Mouse (Mus musculus): ENCODE measurements around the gene Exoc8. TPM values are rescaled to one million over a fixed set of nuclear protein-coding genes. Genes with fewer than 3 reads are reported as not detected.

Exoc8 gene
- total and polyA plus RNA-seq, 3 experiments = 9.5 to 16.9 TPM; not detected in 1

DNA sequence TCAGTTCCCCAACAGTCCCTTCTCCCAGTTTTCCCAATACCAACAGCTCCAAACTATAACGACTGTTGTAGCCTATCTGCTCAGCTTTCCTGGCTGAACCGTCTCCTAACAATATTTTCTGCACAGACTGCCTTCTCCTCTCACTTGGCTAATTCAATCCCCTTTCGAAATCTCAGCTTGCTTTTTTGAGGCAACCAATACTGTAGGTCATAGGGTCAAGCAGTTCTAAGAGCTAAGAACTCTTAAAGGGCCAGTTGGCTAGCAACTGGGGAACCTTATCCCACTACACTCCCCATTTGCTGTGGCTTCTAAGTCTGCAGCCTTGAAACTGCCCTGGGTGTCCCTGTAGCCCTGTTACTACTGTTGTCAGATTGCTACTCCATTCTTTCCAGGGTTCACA, 52.4 kb downstream of the Exoc8 start:
- Histone ChIP-seq H3K27ac (ENCODE audit: control insufficient read depth, low read depth, low read length) (no peak overlapping the region), H3K9ac (ENCODE audit: control insufficient read depth, low read depth, low read length, poor library complexity, severe bottlenecking) (no peak overlapping the region), H3K9me3 (replicated peaks; ENCODE audit: insufficient read depth, low read length) (no peaks in the 10 kb centered on the region), H3K27me3 (ENCODE audit: control insufficient read depth in 1 of 2, insufficient read depth in 2 of 2, low read length in 2 of 2) (no peaks in the 10 kb centered on the region), H3K4me1 (ENCODE audit: control insufficient read depth in 1 of 2, insufficient read depth in 2 of 2, low read length in 2 of 2) (no peaks in the 10 kb centered on the region), H3K4me3 (ENCODE audit: control insufficient read depth in 1 of 2, insufficient read depth in 1 of 2, low read depth in 2 of 2, low read length in 2 of 2) (no peak overlapping the region), H3K36me3 (ENCODE audit: control insufficient read depth in 1 of 2, insufficient read depth in 2 of 2, low read length in 2 of 2) (peaks cover 0 to 8% of the 10 kb centered on the region in 2 experiments; a peak in 1 of 4 replicates), H3K79me2 (ENCODE audit: control insufficient read depth, insufficient read depth, low read length, poor library complexity) (peaks cover 4% of the 10 kb centered on the region; the same call in 1 of the 2 replicates)
- TF ChIP-seq TCF12 (IDR thresholded peaks at IDR 0.05; ENCODE audit: low read depth, low read length) = no peak
- TF ChIP-seq SMC3 (IDR thresholded peaks at IDR 0.05; ENCODE audit: low read depth, low read length) = no peak
- TF ChIP-seq NRF1 (IDR thresholded peaks at IDR 0.05; ENCODE audit: insufficient read depth, low read depth, low read length, poor library complexity, severe bottlenecking) = no peak
- TF ChIP-seq MYC (IDR thresholded peaks at IDR 0.05; ENCODE audit: low read depth, low read length) = no peak
- no peak for TF ChIP-seq MYB (IDR thresholded peaks at IDR 0.05; ENCODE audit: low read depth, low read length)
- no peak for TF ChIP-seq POLR2A (IDR thresholded peaks at IDR 0.05; ENCODE audit: control insufficient read depth in 1 of 2, insufficient read depth in 1 of 2, low read depth in 1 of 2, low read length in 2 of 2, poor library complexity in 1 of 2)
- no peak for TF ChIP-seq RAD21 (IDR thresholded peaks at IDR 0.05; ENCODE audit: low read depth, low read length)
- no peak for TF ChIP-seq MAZ (IDR thresholded peaks at IDR 0.05; ENCODE audit: low read depth, low read length)
- TF ChIP-seq USF2 (IDR thresholded peaks at IDR 0.05; ENCODE audit: borderline replicate concordance in 1 of 2, insufficient read depth in 1 of 2, low read depth in 1 of 2, low read length in 2 of 2) = no peak
- TF ChIP-seq EP300 (IDR thresholded peaks at IDR 0.05; ENCODE audit: low read depth in 1 of 2, low read length in 2 of 2) = no peak
- no peak for TF ChIP-seq SIN3A (IDR thresholded peaks at IDR 0.05; ENCODE audit: low read length)
- DNase-seq (ENCODE audit: low read depth, low spot score) = no peak

Other genes with a start within 250 kb of the Exoc8 start
- gene 2310022B05Rik, start 234.3 kb downstream of the Exoc8 start, total RNA-seq (2012; rRNA removed) = 5.7 and 6.2 TPM in 2 replicates
- gene 2310022B05Rik, start 234.3 kb downstream of the Exoc8 start, polyA plus RNA-seq (2012; ENCODE audit: insufficient read depth in 1 of 2, insufficient read length in 2 of 2, low read depth in 1 of 2, low replicate concordance in 2 of 2, missing spikeins in 1 of 2) = 10 to 100 TPM in 1 of 2 experiments, not detected in 1; 27.0 TPM
- gene Ttc13, start 175.7 kb downstream of the Exoc8 start, total RNA-seq (2012; rRNA removed) = 30.7 and 39.1 TPM in 2 replicates
- gene Ttc13, start 175.7 kb downstream of the Exoc8 start, polyA plus RNA-seq (2012; ENCODE audit: insufficient read depth in 1 of 2, insufficient read length in 2 of 2, low read depth in 1 of 2, low replicate concordance in 2 of 2, missing spikeins in 1 of 2) = 10 to 100 TPM in 1 of 2 experiments, not detected in 1; 34.0 TPM
- gene Arv1, start 175.6 kb downstream of the Exoc8 start, total RNA-seq (2012; rRNA removed) = 11.3 and 11.9 TPM in 2 replicates
- 10 to 100 TPM in 1 of 2 experiments, not detected in 1; 24.1 TPM for gene Arv1, start 175.6 kb downstream of the Exoc8 start, polyA plus RNA-seq (2012; ENCODE audit: insufficient read depth in 1 of 2, insufficient read length in 2 of 2, low read depth in 1 of 2, low replicate concordance in 2 of 2, missing spikeins in 1 of 2)
- 0.31 and 0.33 TPM in 2 replicates for gene Fam89a, start 145.9 kb downstream of the Exoc8 start, total RNA-seq (2012; rRNA removed)
- gene Fam89a, start 145.9 kb downstream of the Exoc8 start, polyA plus RNA-seq (2012; ENCODE audit: insufficient read depth in 1 of 2, insufficient read length in 2 of 2, low read depth in 1 of 2, low replicate concordance in 2 of 2, missing spikeins in 1 of 2) = 1 to 10 TPM in 1 of 2 experiments, not detected in 1; 1.8 TPM
- gene Trim67, start 104.6 kb downstream of the Exoc8 start, total RNA-seq (2012; rRNA removed) = not detected in 2 replicates
- gene Trim67, start 104.6 kb downstream of the Exoc8 start, polyA plus RNA-seq (2012; ENCODE audit: insufficient read depth in 1 of 2, insufficient read length in 2 of 2, low read depth in 1 of 2, low replicate concordance in 2 of 2, missing spikeins in 1 of 2) = under 1 TPM in 1 of 2 experiments, not detected in 1; 0.06 TPM
- 74.3 and 86.8 TPM in 2 replicates for gene Gnpat, start 34.7 kb downstream of the Exoc8 start, total RNA-seq (2012; rRNA removed)
- 100 to 1,000 TPM; 117 to 637 TPM for gene Gnpat, start 34.7 kb downstream of the Exoc8 start, polyA plus RNA-seq (2012; ENCODE audit: insufficient read depth in 1 of 2, insufficient read length in 2 of 2, low read depth in 1 of 2, low replicate concordance in 2 of 2, missing spikeins in 1 of 2)
- gene 2810004N23Rik, start 34.6 kb downstream of the Exoc8 start, total RNA-seq (2012; rRNA removed) = 57.5 and 64.0 TPM in 2 replicates
- gene 2810004N23Rik, start 34.6 kb downstream of the Exoc8 start, polyA plus RNA-seq (2012; ENCODE audit: insufficient read depth in 1 of 2, insufficient read length in 2 of 2, low read depth in 1 of 2, low replicate concordance in 2 of 2, missing spikeins in 1 of 2) = 10 to 100 TPM; 54.8 to 68.9 TPM
- 23.2 and 27.2 TPM in 2 replicates for gene Sprtn, start 181 bp upstream of the Exoc8 start, total RNA-seq (2012; rRNA removed)
- gene Sprtn, start 181 bp upstream of the Exoc8 start, polyA plus RNA-seq (2012; ENCODE audit: insufficient read depth in 1 of 2, insufficient read length in 2 of 2, low read depth in 1 of 2, low replicate concordance in 2 of 2, missing spikeins in 1 of 2) = 10 to 100 TPM in 1 of 2 experiments, not detected in 1; 31.8 TPM
- gene Egln1, start 51.6 kb upstream of the Exoc8 start, total RNA-seq (2012; rRNA removed) = 42.9 and 47.1 TPM in 2 replicates
- 10 to 100 TPM in 1 of 2 experiments, not detected in 1; 55.0 TPM for gene Egln1, start 51.6 kb upstream of the Exoc8 start, polyA plus RNA-seq (2012; ENCODE audit: insufficient read depth in 1 of 2, insufficient read length in 2 of 2, low read depth in 1 of 2, low replicate concordance in 2 of 2, missing spikeins in 1 of 2)
- gene Tsnax, start 115.3 kb upstream of the Exoc8 start, total RNA-seq (2012; rRNA removed) = 99.2 and 160 TPM in 2 replicates
- gene Tsnax, start 115.3 kb upstream of the Exoc8 start, polyA plus RNA-seq (2012; ENCODE audit: insufficient read depth in 1 of 2, insufficient read length in 2 of 2, low read depth in 1 of 2, low replicate concordance in 2 of 2, missing spikeins in 1 of 2) = 100 to 1,000 TPM in 1 of 2 experiments, not detected in 1; 105 TPM
- gene Disc1, start 156.5 kb upstream of the Exoc8 start, total RNA-seq (2012; rRNA removed) = 1.1 and 2.2 TPM in 2 replicates
- under 1 TPM in 1 of 2 experiments, not detected in 1; 0.75 TPM for gene Disc1, start 156.5 kb upstream of the Exoc8 start, polyA plus RNA-seq (2012; ENCODE audit: insufficient read depth in 1 of 2, insufficient read length in 2 of 2, low read depth in 1 of 2, low replicate concordance in 2 of 2, missing spikeins in 1 of 2)

Data from MEL (cell line).